Mouse (Mus musculus): Measurements from ENCODE around the gene Rbsn.

Rbsn gene

GRCm38 (mm10) chr6:92176450-92176849 is 38.3 kb downstream of the Rbsn start:
- no peak for DNase-seq (ENCODE audit: low spot score)

GRCm38 (mm10) chr6:92162724-92163123 is 52.0 kb downstream of the Rbsn start:
- DNase-seq (ENCODE audit: low spot score) = no peak

DNA sequence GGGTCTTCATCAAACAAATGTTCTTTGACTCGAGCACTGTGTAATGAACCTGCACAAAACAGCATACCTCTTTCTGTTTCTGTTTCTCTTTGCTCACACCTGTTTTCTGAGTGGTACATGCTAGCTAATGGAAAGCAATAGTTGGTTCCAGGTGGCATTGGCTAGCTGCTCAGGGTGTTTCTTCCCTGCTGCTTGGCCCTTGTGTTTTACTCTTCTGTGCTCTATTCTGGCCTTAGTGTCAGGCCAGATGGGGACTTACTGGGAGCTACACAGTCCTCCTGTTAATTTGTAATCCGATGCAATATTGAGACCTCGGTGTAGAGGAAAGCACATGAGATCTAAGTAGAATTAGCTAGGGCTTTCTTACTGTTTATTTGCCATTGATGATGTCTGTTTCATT is 55.9 kb downstream of the Rbsn start:
- DNase-seq (ENCODE audit: low spot score) = no peak

- DNase-seq (ENCODE audit: low spot score) = no peak
Observed at GRCm38 (mm10) chr6:92153774-92154173, 61.0 kb downstream of the Rbsn start.

DNA sequence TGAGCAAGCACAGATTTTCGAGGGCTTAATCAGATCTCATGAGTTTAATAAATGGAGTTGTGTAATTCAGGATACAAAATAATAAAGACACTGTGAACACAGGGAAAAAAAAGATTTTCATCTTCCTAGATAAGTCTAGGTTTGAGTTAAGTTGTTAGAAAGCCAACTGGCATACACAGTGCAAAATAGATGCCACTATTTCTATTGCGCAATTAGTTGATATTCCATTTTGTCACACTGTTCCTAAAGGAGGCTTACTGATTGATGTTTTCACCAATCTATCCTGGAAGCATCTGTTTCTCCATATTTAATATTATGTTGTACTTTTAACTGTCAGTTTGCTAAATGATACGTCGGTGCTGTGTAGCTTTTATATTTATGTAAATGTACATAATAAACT is 68.8 kb downstream of the Rbsn start:
- DNase-seq (ENCODE audit: low spot score) = no peak

Measured in ovary, postnatal 14 days (tissue).